Mouse (Mus musculus): ENCODE measurements around the gene Cdc14a. TPM values are rescaled to one million over a fixed set of nuclear protein-coding genes. Genes with fewer than 3 reads are reported as not detected.

The Cdc14a gene
- total RNA-seq, 2 experiments from 2014 or later: 11.8 to 18.7 TPM

DNA sequence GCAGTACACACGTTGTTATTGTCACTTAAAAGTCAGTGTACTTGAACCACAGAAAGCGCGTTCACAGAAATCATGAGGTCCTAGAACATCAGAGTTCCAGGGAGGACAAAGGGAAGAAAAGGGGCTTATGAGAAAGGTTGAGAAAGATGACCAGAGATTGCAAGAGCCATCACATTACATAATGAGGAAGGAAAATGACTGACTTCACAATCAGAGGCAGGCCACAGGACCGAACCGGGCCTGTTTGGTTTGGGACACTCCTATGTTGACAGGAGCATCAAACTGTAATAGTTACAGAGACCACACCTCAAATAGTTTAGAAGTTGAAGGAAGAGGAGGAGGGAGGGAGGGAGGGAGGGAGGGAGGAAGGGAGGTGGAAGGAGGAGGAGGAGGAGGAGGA lies 86.0 kb downstream of the Cdc14a start:
- no peak for ATAC-seq (replicated peaks; ENCODE audit: low FRiP score, low TSS enrichment, poor library complexity, severe bottlenecking)

GRCm38 (mm10) chr3:116335036-116335435 lies 88.8 kb downstream of the Cdc14a start:
- ATAC-seq (replicated peaks; ENCODE audit: low FRiP score, low TSS enrichment, poor library complexity, severe bottlenecking): no peak

DNA sequence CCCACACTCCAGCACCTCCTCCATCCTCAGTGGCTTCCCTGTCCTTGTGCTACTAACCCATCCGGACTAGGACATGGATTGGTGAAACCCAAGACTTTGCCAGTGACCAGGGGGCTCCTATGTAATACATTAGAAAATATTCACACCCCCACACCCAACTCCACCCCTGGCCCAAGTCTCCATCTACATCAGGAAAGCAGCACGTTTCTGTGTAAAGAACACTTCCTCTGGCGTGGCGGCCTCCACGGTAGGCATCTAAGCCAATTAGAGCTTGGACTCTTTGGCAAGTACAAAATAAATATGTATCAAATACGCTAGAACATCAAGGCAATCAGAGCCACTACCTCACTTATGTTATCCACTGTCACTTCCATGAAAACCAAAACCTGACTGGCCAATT lies 90.1 kb downstream of the Cdc14a start:
- ATAC-seq (replicated peaks; ENCODE audit: low FRiP score, low TSS enrichment, poor library complexity, severe bottlenecking): no peak

GRCm38 (mm10) chr3:116333229-116333628 lies 90.6 kb downstream of the Cdc14a start:
- peak; percentile 43; the same call in 1 of the 2 replicates for ATAC-seq (replicated peaks; ENCODE audit: low FRiP score, low TSS enrichment, poor library complexity, severe bottlenecking)

GRCm38 (mm10) chr3:116331811-116332464 lies 91.9 kb downstream of the Cdc14a start:
- ATAC-seq (replicated peaks; ENCODE audit: low FRiP score, low TSS enrichment, poor library complexity, severe bottlenecking): peak; percentile 74

- ATAC-seq (replicated peaks; ENCODE audit: low FRiP score, low TSS enrichment, poor library complexity, severe bottlenecking): no peak
Observed at GRCm38 (mm10) chr3:116329976-116330375, 93.9 kb downstream of the Cdc14a start.

DNA sequence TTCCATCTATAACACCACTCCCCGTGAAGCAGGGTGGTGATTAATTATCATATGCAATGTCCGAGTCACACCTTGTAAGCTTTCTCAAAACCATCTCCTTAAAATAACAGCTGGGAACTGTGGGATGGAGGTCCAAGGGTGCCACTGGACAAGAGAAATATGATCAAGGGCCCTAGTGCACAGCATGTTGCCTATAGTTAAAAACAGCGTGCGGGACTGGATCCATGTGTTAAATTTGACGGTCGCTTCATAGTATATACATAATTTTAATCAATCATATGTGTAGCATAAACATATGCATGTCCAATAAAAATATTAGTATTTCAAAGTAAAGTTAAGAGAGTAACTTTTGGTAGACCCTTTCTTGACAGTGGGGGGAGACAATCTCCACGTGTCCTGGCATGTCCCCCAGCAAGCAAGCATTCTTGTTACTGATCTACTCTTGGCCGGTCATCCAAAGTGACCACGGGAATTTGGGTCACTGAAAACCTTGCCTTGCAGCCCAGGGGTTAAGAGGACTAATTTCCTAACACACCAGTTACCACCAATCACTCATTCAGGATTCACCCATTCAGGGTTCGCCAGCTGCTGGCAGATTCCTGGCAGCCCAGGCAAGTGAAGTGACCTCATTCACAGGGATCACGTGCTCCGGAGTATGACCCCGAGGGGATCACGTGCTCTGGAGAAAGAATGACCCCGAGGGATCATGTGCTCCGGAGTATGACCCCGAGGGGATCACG lies 94.6 kb downstream of the Cdc14a start:
- no peak for ATAC-seq (replicated peaks; ENCODE audit: low FRiP score, low TSS enrichment, poor library complexity, severe bottlenecking)

DNA sequence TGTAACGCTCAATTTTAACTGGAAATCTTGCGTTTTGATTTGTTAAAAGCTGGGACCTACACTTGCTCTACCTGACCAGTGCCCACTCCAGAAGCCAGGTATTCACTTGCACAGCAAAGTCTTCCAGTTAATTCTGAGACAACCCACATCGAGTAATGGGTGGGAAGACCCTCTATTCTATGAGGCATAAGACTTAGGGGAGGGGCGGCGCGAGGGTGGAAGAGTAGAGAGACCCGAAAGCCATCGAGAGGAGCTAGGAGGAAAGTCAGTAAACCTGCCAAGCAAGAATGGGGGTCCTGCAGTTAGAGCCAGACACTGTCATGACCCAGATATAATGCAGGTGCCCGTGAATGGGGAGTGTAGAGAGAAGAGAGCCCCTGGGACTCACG lies 96.2 kb downstream of the Cdc14a start:
- ATAC-seq (replicated peaks; ENCODE audit: low FRiP score, low TSS enrichment, poor library complexity, severe bottlenecking): peak; percentile 12; the same call in 1 of the 2 replicates

GRCm38 (mm10) chr3:116327001-116327615 lies 96.7 kb downstream of the Cdc14a start:
- ATAC-seq (replicated peaks; ENCODE audit: low FRiP score, low TSS enrichment, poor library complexity, severe bottlenecking): peak; percentile 91

DNA sequence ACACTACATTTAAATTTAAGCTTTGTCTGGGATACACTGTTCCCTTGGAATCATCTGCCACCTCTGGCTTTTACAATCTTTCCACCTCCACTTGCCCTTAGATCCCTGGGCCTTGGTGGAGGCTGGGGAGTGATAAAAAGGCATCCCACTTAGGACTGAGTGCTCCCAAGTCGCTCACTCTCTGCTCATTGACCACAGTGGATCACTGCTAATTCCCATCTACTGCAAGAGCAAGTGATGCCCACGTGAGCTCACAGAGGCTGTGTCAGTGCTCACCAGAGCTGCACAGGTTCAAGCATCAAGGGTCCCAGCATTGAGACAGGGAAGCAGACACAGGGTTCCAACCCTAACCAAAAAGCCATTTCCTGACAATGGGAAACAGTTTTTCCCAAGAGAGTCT lies 98.3 kb downstream of the Cdc14a start:
- ATAC-seq (replicated peaks; ENCODE audit: low FRiP score, low TSS enrichment, poor library complexity, severe bottlenecking): no peak

DNA sequence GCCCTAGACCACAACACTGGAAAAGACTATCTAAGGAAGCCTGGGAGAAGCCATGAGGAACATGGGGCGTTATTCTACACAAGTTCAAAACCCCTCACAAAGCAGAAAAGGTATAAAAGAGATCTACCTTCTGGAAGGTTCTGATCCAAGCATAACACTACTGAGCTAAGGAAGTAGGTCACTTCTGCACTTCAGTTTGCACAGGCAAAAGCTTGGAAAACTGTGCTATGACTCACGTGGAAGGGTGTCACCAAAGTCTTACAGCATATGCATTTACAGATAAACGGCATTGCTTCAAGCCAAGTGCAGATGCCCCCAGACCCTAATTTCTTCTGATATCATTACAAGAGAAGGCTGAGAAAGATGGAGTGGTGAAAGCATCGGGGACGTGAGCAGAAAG lies 104.1 kb downstream of the Cdc14a start:
- ATAC-seq (replicated peaks; ENCODE audit: low FRiP score, low TSS enrichment, poor library complexity, severe bottlenecking): no peak

GRCm38 (mm10) chr3:116311838-116312237 lies 112.0 kb downstream of the Cdc14a start:
- no peak for ATAC-seq (replicated peaks; ENCODE audit: low FRiP score, low TSS enrichment, poor library complexity, severe bottlenecking)

DNA sequence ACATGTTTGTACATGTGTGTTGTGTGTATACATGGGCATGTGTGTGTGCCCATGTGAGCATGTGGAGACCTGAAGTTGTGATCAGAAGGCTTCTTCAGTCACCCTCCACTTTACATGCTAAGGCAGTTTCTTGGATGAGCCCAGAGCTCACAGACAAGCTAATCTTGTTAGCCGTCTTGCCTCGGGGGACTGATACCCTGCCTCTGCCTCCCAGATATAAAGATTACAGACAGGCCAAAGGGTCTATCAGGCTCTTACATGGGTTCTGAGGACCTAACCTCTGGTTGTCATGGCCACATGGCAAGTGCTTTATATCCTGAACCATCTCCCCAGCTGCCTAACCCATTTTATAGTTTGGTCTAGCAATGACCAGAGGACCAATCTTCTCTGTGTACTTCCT lies 112.7 kb downstream of the Cdc14a start:
- ATAC-seq (replicated peaks; ENCODE audit: low FRiP score, low TSS enrichment, poor library complexity, severe bottlenecking): peak; percentile 88

- peak; percentile 41 for ATAC-seq (replicated peaks; ENCODE audit: low FRiP score, low TSS enrichment, poor library complexity, severe bottlenecking)
Observed at GRCm38 (mm10) chr3:116310672-116311071, 113.2 kb downstream of the Cdc14a start.

- no peak for ATAC-seq (replicated peaks; ENCODE audit: low FRiP score, low TSS enrichment, poor library complexity, severe bottlenecking)
Observed at GRCm38 (mm10) chr3:116310033-116310432, 113.8 kb downstream of the Cdc14a start.

- ATAC-seq (replicated peaks; ENCODE audit: low FRiP score, low TSS enrichment, poor library complexity, severe bottlenecking): no peak
Observed at GRCm38 (mm10) chr3:116304800-116305753, 118.8 kb downstream of the Cdc14a start.

GRCm38 (mm10) chr3:116302581-116302980 lies 121.3 kb downstream of the Cdc14a start:
- ATAC-seq (replicated peaks; ENCODE audit: low FRiP score, low TSS enrichment, poor library complexity, severe bottlenecking): no peak

DNA sequence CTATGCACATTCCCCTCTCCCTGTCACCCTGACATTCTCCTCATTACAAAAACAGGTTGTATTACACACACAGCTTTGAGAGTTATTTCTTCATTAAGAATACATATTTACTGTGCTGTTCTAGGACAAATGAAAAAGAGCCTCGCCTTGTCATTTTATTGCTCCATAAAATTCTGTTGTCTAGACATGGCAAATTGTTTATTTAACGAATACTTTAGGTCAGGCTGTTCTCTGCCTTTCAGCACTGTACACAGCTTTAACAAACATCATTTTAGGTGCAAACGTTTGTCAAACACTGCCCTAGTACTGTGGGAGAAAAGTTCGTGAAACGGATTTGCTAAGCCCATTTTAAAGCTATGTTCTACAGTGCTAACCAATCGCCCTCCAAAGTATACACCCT lies 122.1 kb downstream of the Cdc14a start:
- ATAC-seq (replicated peaks; ENCODE audit: low FRiP score, low TSS enrichment, poor library complexity, severe bottlenecking): no peak

DNA sequence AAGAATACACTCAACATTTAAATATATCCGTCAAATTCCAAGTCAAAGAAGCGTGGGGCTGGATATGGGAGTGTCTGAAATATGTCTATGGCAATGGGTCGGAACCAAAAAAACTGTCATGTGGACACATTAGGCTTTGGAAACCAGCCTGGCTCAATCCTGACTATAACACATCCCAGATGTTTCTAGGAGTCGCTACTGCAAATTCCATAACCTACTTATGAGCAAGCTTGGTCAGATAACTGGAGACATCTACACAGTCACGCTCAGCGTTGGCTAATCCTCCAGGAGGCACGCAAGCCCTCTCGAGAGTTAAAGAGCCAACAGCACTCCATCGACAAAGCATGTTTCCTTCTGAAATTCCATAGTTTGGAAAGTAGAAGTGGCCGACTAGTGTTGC lies 125.1 kb downstream of the Cdc14a start:
- no peak for ATAC-seq (replicated peaks; ENCODE audit: low FRiP score, low TSS enrichment, poor library complexity, severe bottlenecking)

DNA sequence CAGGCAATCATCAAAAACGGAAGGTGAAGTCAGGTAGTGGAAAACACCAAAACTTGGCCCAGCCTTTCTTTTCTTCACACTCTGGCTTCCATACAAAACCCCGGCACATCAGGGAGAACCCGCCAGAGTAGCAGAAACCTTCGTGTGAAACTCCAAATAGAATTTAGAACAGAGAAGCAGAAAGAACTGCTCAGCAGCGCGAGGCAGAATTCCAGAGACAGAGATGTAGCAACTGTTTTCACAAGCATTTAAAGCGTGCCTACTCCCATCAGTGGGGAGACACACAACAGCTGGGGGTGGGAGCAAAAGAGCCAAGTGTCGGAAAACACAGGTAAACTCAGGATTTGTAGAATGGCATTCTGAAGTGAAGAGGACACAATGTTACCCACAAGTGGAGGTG lies 125.8 kb downstream of the Cdc14a start:
- no peak for ATAC-seq (replicated peaks; ENCODE audit: low FRiP score, low TSS enrichment, poor library complexity, severe bottlenecking)
